ENCODE assay signal across 8 mouse cellular contexts in genomic region chr9:108337848-108338550, GRCm38 (mm10). TPM values are rescaled to one million over a fixed set of nuclear protein-coding genes. Genes with fewer than 3 reads are reported as not detected.
DNase-seq lines count a peak whose midpoint lies in the region; ATAC-seq lines count a peak whose summit lies in the region.

No protein-coding gene starts in this region.

- H3K4me2 ChIP-seq in heart, embryonic 13.5 days: peak overlapping the region; percentile 87
- peak overlapping the region; percentile 85; the same call in 1 of the 2 replicates for H3K4me2 ChIP-seq in hindbrain, embryonic 12.5 days (replicated peaks)
- no peak overlapping the region for H3K4me2 ChIP-seq in midbrain, embryonic 13.5 days (replicated peaks)

- no peak for ATAC-seq in heart, embryonic 13.5 days (ENCODE audit: extremely low read depth, insufficient number of reproducible peaks, low FRiP score, low TSS enrichment)
- ATAC-seq in hindbrain, embryonic 12.5 days (ENCODE audit: low FRiP score): no peak
- no peak for ATAC-seq in midbrain, embryonic 13.5 days

- H3K4me3 ChIP-seq in heart, embryonic 13.5 days: peak overlapping the region; percentile 87; the same call in 1 of the 2 replicates
- H3K4me3 ChIP-seq in hindbrain, embryonic 12.5 days: no peak overlapping the region
- H3K4me3 ChIP-seq in midbrain, embryonic 13.5 days (replicated peaks): 0 out of 2 replicates have a peak overlapping the region, but pooled peaks have one; percentile 65

- peaks cover 46% of the 10 kb centered on the region for H3K36me3 ChIP-seq in heart, embryonic 13.5 days
- peaks cover 30% of the 10 kb centered on the region for H3K36me3 ChIP-seq in hindbrain, embryonic 12.5 days
- H3K36me3 ChIP-seq in midbrain, embryonic 13.5 days: peaks cover 34% of the 10 kb centered on the region

- peak overlapping the region; percentile 97 for H3K27ac ChIP-seq in heart, embryonic 13.5 days (replicated peaks)
- H3K27ac ChIP-seq in hindbrain, embryonic 12.5 days: peak overlapping the region; percentile 92
- peak overlapping the region; percentile 91 for H3K27ac ChIP-seq in midbrain, embryonic 13.5 days

- DNase-seq in heart, postnatal 10 days: no peak
- peak; percentile 79 for DNase-seq in R1 (ENCODE audit: low read depth, low spot score)
- DNase-seq in embryo, embryonic 10.5 days (ENCODE audit: low spot score): no peak
- DNase-seq in thymus, postnatal 0 days (ENCODE audit: low spot score): no peak
- DNase-seq in adrenal gland, postnatal 36 days: no peak

- H3K9ac ChIP-seq in heart, embryonic 13.5 days: peak overlapping the region; percentile 97
- H3K9ac ChIP-seq in hindbrain, embryonic 12.5 days: peak overlapping the region; percentile 87; the same call in 1 of the 2 replicates
- no peak overlapping the region for H3K9ac ChIP-seq in midbrain, embryonic 13.5 days (replicated peaks)

- peaks cover 37% of the 10 kb centered on the region for H3K4me1 ChIP-seq in heart, embryonic 13.5 days
- peaks cover 17% of the 10 kb centered on the region for H3K4me1 ChIP-seq in hindbrain, embryonic 12.5 days
- H3K4me1 ChIP-seq in midbrain, embryonic 13.5 days (replicated peaks): peaks cover 27% of the 10 kb centered on the region

- WGBS in heart, embryonic 13.5 days: 62% methylated on average over 10 of the region's 10 CpGs
- 68% methylated on average over 10 of the region's 10 CpGs for WGBS in hindbrain, embryonic 12.5 days
- WGBS in midbrain, embryonic 13.5 days: 71% methylated on average over 10 of the region's 10 CpGs

- H3K27me3 ChIP-seq in heart, embryonic 13.5 days (replicated peaks): no peaks in the 10 kb centered on the region
- H3K27me3 ChIP-seq in hindbrain, embryonic 12.5 days: no peaks in the 10 kb centered on the region
- no peaks in the 10 kb centered on the region for H3K27me3 ChIP-seq in midbrain, embryonic 13.5 days

- intact Hi-C loops in heart, postnatal 10 days (cut with DNase I): loop anchor here (2.0 kb wide), 1 partner anchor 31 kb away; the partner anchor contains the start of genes Rhoa and Tcta

- no peaks in the 10 kb centered on the region for H3K9me3 ChIP-seq in heart, embryonic 13.5 days
- no peaks in the 10 kb centered on the region for H3K9me3 ChIP-seq in hindbrain, embryonic 12.5 days (replicated peaks)
- H3K9me3 ChIP-seq in midbrain, embryonic 13.5 days: no peaks in the 10 kb centered on the region

RNA-seq across cellular contexts. Expression of gene Gpx1, which starts 0.7 kb away (rescaled TPM):
- 825 and 854 TPM in 2 replicates for polyA plus RNA-seq in heart, embryonic 13.5 days (2015; fragmentation: Nextera tagmentation; extraction: Ambion mirVana)
- total RNA-seq in heart, postnatal 10 days (2021): 100 to 1,000 TPM; 152 to 166 TPM
- polyA plus RNA-seq in hindbrain, embryonic 12.5 days (2016; fragmentation: Nextera tagmentation; extraction: Ambion mirVana): 647 and 730 TPM in 2 replicates
- 474 and 511 TPM in 2 replicates for polyA plus RNA-seq in midbrain, embryonic 13.5 days (2015; fragmentation: Nextera tagmentation; extraction: Ambion mirVana)
- polyA plus RNA-seq in thymus, postnatal 0 days (2015; fragmentation: Nextera tagmentation; extraction: Ambion mirVana): 862 and 915 TPM in 2 replicates
- total RNA-seq in adrenal gland, postnatal 36 days (2021): 100 to 1,000 TPM; 538 to 748 TPM

RNA-seq across cellular contexts. Expression of gene Usp4, which starts 9.7 kb away (rescaled TPM):
- 80.6 and 86.7 TPM in 2 replicates for polyA plus RNA-seq in heart, embryonic 13.5 days (2015; fragmentation: Nextera tagmentation; extraction: Ambion mirVana)
- total RNA-seq in heart, postnatal 10 days (2021): 10 to 100 TPM; 94.3 to 95.7 TPM
- 133 and 137 TPM in 2 replicates for polyA plus RNA-seq in hindbrain, embryonic 12.5 days (2016; fragmentation: Nextera tagmentation; extraction: Ambion mirVana)
- 143 and 146 TPM in 2 replicates for polyA plus RNA-seq in midbrain, embryonic 13.5 days (2015; fragmentation: Nextera tagmentation; extraction: Ambion mirVana)
- 83.7 and 93.1 TPM in 2 replicates for polyA plus RNA-seq in thymus, postnatal 0 days (2015; fragmentation: Nextera tagmentation; extraction: Ambion mirVana)
- total RNA-seq in adrenal gland, postnatal 36 days (2021): 100 to 1,000 TPM; 110 to 120 TPM

RNA-seq across cellular contexts. Expression of gene Tcta, which starts 32.0 kb away (rescaled TPM):
- polyA plus RNA-seq in heart, embryonic 13.5 days (2015; fragmentation: Nextera tagmentation; extraction: Ambion mirVana): 31.2 and 32.6 TPM in 2 replicates
- total RNA-seq in heart, postnatal 10 days (2021): 10 to 100 TPM; 24.4 to 30.0 TPM
- 43.0 and 44.2 TPM in 2 replicates for polyA plus RNA-seq in hindbrain, embryonic 12.5 days (2016; fragmentation: Nextera tagmentation; extraction: Ambion mirVana)
- polyA plus RNA-seq in midbrain, embryonic 13.5 days (2015; fragmentation: Nextera tagmentation; extraction: Ambion mirVana): 52.6 and 57.5 TPM in 2 replicates
- 41.6 and 45.7 TPM in 2 replicates for polyA plus RNA-seq in thymus, postnatal 0 days (2015; fragmentation: Nextera tagmentation; extraction: Ambion mirVana)
- 10 to 100 TPM; 38.8 to 48.3 TPM for total RNA-seq in adrenal gland, postnatal 36 days (2021)

RNA-seq across cellular contexts. Expression of gene Rhoa, which starts 32.1 kb away (rescaled TPM):
- 332 and 341 TPM in 2 replicates for polyA plus RNA-seq in heart, embryonic 13.5 days (2015; fragmentation: Nextera tagmentation; extraction: Ambion mirVana)
- total RNA-seq in heart, postnatal 10 days (2021): 100 to 1,000 TPM; 328 to 329 TPM
- 332 and 340 TPM in 2 replicates for polyA plus RNA-seq in hindbrain, embryonic 12.5 days (2016; fragmentation: Nextera tagmentation; extraction: Ambion mirVana)
- 288 and 306 TPM in 2 replicates for polyA plus RNA-seq in midbrain, embryonic 13.5 days (2015; fragmentation: Nextera tagmentation; extraction: Ambion mirVana)
- 517 and 543 TPM in 2 replicates for polyA plus RNA-seq in thymus, postnatal 0 days (2015; fragmentation: Nextera tagmentation; extraction: Ambion mirVana)
- total RNA-seq in adrenal gland, postnatal 36 days (2021): 100 to 1,000 TPM; 363 to 383 TPM

RNA-seq across cellular contexts. Expression of gene Amt, which starts 41.3 kb away (rescaled TPM):
- polyA plus RNA-seq in heart, embryonic 13.5 days (2015; fragmentation: Nextera tagmentation; extraction: Ambion mirVana): 10.9 and 12.9 TPM in 2 replicates
- total RNA-seq in heart, postnatal 10 days (2021): 1 to 10 TPM; 5.2 to 6.9 TPM
- polyA plus RNA-seq in hindbrain, embryonic 12.5 days (2016; fragmentation: Nextera tagmentation; extraction: Ambion mirVana): 22.1 and 25.9 TPM in 2 replicates
- polyA plus RNA-seq in midbrain, embryonic 13.5 days (2015; fragmentation: Nextera tagmentation; extraction: Ambion mirVana): 33.6 and 35.5 TPM in 2 replicates
- 1.1 and 1.8 TPM in 2 replicates for polyA plus RNA-seq in thymus, postnatal 0 days (2015; fragmentation: Nextera tagmentation; extraction: Ambion mirVana)
- 1 to 10 TPM; 2.7 to 4.4 TPM for total RNA-seq in adrenal gland, postnatal 36 days (2021)
